Mouse (Mus musculus) MEL-GATA-1-ER (cell line): ENCODE results near the gene Tmem115.
"Not testable (repeated sequence)": the region's sequence is repeated elsewhere in the genome, so short reads cannot be mapped to it uniquely, and the experiment has no call there.

Experiments used
- DNase-seq: peaks from one replicate; pipeline ENCODE4 v3.0.0-alpha.2; 2012; ENCODE audit warnings: low read depth; ENCODE audit errors: extremely low read depth

Tmem115 gene

DNA sequence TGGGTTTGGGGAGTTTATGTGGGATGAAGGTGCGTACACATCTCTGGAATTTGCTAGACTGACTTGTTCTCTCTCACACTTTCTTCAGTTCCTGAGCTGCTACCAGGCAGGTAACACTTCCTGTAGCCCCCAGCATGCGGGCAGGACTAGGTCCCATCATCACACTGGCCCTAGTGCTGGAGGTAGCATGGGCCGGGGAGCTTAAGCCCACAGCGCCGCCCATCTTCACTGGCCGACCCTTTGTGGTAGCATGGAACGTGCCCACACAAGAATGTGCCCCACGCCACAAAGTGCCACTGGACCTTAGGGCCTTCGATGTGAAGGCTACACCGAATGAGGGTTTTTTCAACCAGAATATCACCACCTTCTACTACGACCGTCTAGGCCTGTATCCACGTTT lies 36.3 kb downstream of the Tmem115 start:
- DNase-seq, result no peak

DNA sequence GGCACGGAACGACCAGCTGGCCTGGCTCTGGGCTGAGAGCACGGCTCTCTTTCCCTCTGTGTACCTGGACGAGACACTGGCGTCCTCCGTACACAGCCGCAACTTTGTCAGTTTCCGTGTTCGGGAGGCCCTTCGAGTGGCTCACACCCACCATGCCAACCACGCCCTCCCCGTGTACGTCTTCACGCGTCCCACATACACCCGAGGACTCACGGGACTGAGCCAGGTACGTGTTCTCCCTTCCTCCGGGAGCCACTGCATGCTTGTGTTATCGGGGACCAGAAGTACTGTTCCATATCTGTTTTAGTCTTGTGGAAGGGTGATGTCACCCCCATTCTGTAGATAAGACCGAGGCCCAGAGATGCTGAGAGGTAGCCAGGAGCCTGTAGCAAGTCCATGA lies 37.1 kb downstream of the Tmem115 start:
- DNase-seq, result no peak

DNA sequence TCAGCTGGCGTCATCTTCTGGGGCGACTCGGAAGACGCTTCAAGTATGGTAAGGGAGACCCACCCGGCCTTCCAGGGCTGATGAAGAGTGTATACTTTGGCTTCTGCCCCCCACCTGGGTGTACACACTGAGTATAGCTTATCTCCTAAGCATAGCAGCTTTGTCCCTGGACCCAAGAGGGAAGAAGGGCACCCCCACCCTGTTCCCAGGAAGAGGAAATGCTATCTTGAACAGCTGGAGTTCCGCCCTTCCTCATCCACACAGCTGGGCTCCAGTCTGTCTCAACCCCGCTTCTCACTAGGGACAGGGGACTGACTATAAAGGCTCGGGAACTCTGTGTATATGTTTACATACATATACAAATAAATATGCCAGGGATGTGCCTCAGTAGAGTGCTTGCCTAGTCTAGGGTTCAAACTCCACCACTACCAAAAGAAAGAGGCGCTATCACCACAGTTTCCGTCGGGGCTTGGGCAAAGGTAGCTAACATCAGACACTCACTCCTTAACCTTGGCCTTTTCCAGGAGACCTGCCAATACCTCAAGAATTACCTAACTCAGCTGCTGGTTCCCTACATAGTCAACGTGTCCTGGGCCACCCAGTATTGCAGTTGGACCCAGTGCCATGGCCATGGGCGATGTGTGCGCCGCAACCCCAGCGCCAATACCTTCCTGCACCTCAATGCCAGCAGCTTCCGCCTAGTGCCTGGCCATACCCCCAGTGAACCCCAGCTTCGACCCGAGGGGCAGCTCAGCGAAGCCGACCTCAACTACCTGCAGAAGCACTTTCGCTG lies 38.0 kb downstream of the Tmem115 start:
- DNase-seq, result no peak

DNA sequence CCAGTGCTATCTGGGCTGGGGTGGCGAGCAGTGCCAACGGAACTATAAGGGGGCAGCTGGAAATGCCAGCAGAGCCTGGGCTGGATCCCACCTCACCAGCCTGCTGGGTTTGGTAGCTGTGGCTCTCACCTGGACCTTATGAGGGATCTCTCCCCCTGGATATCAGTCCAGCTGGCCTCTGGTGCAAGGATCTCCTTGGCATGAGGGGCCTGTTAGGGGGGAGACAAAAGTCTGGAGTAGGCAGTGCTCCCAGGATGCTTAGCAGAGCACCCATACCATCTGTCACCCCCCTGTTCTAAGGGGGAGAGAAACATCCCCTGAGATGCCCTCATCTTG lies 38.5 kb downstream of the Tmem115 start:
- DNase-seq, result no peak

DNA sequence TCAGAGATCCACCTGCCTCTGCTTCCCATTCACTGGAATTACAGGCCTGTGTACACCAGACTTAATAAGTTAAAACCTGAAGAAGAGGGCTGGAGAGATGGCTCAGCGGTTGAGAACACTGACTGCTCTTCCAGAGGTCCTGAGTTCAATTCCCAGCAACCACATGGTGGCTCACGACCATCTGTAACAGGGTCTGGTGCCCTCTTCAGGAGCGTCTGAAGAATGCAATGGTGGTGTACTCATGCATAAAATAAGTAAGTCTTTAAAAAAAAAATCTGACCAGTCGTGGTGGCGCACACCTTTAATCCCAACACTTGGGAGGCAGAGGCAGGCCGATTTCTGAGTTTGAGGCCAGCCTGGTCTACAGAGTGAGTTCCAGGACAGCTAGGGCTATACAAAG lies 40.0 kb downstream of the Tmem115 start:
- DNase-seq, result not testable (repeated sequence)

DNA sequence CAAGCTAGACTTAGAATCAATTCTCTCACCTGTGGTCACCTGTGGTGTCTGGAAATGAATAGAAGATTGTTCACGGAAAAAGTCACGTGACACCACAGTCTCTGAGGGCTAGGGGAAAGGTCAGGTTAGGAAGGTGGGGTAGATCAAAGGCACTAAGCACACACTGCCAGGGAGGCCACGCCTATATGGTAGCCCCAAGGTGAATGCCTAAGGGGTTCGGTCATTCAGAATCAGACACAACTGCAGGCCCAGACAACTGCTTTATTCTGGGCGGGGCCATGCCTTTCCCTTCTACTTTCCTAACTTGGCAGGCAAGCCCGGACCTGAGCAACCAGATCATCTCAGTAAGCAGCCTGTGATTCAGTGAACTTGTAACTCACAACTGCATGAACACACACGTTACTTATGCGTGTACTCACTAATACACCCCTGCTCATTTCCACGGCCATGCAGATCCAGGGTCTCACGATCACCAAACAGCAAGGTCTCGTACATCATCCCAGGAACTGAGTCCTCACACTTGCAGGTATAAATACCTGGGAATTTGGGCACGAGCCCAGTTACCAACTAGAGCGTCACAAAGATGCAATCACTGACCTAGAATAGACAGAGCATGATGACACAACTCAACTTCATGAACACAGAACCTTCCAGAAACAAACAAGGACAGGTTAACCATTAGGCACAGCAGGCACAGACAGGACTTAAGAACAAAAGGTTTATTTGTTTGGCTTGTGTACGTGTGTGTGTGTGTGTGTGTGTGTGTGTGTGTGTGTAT lies 42.0 kb downstream of the Tmem115 start:
- DNase-seq, result no peak

DNA sequence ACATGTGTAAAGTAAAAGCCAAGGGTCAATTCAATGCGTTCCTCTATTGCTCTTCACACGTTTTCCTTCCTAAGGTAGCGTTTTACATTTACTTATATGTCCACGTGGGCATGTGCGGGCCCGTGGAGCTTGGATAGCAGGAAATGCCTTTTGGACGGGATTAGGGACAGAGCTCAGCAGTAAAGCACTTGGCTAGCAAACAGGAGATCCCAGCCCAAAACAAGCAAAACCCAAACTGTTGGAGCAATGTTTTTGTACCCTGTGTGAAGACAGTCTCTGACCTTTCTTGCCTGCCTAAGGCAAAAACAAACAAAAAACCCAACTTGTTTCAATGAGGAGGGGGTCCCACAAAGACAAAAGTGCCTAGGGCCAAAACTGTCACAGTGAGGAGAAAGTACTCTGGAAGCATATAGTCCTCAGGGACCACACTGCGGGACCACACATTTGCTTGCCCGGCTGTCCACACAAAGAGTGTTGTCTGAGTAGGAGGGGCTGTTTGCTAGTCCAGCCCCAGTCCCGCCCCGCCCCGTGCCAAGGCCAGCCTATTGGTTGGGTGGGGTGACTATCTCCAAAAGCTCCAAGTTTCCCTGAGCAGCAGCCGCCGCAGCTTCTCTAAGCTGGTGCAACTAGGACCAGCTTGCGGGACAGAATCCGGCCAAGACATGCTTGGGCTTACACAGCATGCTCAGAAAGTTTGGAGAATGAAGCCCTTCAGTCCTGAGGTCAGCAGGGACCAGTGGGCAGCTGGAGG lies 42.8 kb downstream of the Tmem115 start, which contains the start of gene Hyal1:
Gene Hyal1 (plus strand): TSS at position 571 of the 751 bp plus-strand sequence.
- DNase-seq, result no peak

DNA sequence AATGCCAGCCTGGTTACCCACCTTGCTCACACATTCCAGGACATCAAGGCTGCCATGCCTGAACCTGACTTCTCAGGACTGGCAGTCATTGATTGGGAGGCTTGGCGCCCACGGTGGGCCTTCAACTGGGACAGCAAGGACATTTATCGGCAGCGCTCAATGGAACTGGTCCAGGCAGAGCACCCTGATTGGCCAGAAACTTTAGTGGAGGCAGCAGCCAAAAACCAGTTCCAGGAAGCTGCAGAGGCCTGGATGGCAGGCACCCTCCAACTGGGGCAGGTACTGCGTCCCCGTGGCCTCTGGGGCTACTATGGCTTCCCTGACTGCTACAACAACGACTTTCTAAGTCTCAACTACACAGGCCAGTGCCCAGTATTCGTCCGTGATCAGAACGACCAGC lies 44.1 kb downstream of the Tmem115 start:
- DNase-seq, result no peak

DNA sequence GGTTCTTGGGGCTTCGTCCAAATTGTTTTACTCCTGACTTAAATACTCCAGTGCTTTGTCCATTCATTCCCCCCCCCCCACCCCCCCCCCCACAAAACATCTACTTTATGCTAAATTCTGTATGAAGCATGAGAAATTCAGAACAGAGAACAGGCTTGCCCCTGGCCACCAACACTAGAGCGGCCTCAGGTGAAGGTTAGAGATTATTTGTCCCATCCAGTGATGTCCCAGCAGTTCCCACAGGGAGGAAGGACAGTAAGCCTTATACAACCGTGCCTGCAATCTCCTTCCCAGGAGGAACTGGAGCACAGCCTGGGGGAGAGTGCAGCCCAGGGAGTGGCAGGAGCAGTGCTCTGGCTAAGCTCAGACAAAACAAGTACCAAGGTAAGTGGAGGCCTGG lies 44.8 kb downstream of the Tmem115 start, which contains the start of gene Naa80:
Gene Naa80 (plus strand): TSS at position 301 of the 400 bp plus-strand sequence.
- DNase-seq, result no peak

DNA sequence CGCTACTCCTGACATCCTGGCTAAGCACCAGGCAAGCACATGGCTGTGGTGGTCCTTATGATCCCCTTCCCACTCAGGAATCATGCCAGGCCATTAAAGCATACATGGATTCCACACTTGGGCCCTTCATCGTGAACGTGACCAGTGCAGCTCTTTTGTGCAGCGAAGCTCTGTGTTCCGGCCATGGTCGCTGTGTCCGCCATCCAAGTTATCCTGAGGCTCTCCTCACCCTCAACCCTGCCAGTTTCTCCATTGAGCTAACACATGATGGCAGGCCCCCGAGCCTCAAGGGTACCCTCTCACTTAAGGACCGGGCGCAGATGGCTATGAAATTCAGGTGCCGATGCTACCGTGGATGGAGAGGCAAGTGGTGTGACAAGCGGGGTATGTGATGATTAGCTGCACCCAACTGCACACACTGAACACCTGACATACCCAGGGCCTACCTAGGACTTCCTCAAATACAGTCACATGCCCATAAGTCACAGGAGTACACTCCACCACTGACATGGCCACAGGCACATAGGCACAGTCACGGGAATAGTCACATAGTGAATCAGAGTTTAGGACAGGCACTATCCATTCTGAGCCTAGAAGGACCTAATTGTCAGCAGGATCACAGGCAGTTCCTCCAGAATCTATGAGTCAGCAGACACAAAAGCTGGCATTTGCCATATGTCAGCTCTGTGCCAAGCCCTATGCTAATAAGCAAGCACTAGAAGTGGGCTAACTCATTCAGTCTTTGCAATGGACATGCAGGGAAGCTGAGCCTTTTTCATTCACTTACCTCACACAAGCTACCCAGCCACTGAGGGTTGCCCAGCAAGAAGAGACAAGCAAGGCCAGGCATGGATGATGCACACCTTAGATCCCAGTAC lies 45.5 kb downstream of the Tmem115 start:
- DNase-seq, result no peak

DNA sequence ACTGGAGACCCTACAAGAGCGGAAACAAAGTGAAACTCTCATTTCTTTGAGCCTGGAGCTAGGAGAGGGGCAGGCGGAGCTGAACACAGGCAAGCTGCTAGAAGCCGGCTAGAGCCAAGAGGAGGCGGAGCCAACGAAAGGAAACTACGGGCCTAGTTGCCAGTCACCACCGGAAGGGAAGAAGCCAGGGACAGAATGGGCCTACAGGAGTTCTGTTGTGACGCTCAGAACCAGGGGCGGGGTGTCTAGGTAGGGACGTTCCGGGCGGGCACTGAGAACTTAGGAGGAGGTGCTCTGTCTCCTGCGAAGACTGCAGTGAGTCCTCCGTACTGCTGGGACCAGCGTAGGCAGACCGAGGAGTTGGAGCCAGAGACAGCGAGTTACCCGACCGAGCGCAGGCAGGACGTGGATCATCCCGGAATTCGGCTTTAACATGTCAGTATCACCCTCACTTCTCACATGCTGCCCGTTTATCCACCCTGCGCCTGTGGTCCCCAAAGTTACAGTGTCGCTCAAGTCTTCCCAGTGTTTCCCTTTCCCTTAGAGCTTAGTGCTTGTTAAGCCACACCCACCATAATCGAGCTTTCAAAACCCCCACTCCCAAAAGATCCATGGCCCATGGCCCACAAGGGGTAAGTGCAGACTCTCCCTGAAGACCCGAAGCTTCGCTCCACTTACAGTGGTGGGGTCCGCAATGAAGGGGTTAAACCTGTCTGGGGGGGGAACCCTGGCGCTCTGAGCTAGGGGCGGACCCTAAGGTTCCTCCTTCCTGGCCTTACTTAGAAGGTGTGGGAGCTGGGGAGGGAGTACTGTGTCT lies 47.0 kb downstream of the Tmem115 start, which contains the start of gene Hyal3:
Gene Hyal3 (plus strand): TSS at position 318 of the 817 bp plus-strand sequence.
- peak; percentile 93 for DNase-seq

DNA sequence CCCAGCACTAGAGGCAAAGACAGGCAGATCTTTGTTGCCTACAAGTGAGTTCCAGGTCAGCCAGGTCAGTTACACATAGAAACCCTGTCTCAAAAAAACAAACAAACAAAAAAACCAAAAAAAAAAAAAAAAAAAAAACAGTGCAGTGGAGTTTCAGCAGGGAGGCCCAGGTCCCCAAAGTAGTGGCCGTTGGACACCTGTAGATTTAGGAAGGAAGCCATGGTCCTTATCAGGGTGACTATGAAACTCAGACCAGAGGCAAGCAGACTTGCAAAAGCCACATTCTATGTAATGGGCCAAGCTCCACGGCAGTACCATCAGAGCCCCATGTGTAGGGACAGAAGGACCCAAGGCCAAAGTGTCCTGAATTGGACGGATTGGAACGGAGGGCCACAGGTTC lies 47.8 kb downstream of the Tmem115 start:
- DNase-seq, result no peak

DNA sequence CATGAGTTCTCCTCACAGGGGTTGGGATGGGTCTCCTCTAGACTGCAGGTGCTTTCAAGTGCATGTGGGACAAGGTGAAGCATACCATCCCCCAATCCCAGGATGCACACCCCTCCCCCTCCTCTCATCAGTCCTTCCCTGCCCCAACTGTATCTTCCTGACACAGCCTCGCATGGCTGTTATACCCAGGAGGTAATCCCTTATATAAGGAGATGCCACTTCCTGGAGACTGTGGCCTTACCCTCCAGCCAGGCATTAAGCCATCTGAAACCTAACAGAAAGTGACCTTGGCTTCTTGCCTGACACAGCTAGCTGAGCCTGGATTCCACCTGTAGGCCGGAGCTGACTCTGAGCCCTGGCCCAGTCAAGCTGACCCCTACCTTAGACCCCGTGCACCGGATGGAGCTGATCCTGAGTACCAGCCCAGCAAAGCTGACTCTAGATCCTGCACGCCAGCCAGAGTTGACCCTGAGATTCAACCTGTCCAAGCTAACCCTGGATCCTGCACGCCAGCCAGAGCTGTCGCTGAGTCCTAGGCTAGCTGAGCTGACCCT lies 48.8 kb downstream of the Tmem115 start:
- DNase-seq, result no peak

DNA sequence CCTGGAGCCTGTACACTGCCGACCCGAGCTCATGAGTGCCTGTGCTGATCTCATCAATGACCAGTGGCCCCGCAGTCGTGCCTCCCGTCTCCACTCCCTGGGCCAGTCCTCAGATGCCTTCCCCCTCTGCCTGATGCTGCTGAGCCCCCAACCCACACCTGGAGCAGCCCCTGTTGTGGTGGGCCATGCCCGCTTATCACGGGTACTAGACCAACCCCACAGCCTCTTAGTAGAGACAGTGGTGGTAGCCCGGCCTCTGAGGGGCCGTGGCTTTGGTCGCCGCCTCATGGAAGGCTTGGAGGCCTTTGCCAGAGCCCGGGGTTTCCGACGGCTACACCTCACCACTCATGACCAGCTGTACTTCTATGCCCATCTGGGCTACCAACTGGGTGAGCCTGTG lies 49.4 kb downstream of the Tmem115 start:
- no peak for DNase-seq

DNA sequence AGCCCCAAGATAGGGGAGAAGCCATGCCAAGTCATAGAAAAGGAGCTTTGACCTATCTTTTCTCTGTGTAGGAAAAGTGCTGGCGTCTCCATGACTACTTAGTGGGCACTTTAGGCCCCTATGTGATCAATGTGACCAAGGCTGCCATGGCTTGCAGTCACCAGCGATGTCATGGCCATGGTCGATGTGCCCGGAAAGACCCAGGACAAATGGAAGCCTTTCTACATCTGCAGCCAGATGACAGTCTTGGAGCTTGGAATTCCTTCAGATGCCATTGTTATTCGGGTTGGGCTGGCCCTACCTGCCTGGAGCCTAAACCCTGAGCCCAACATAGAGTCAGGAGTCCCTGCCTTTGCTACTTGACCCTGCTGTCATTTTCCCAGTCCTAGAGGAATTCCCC lies 52.8 kb downstream of the Tmem115 start:
- DNase-seq, result no peak

DNA sequence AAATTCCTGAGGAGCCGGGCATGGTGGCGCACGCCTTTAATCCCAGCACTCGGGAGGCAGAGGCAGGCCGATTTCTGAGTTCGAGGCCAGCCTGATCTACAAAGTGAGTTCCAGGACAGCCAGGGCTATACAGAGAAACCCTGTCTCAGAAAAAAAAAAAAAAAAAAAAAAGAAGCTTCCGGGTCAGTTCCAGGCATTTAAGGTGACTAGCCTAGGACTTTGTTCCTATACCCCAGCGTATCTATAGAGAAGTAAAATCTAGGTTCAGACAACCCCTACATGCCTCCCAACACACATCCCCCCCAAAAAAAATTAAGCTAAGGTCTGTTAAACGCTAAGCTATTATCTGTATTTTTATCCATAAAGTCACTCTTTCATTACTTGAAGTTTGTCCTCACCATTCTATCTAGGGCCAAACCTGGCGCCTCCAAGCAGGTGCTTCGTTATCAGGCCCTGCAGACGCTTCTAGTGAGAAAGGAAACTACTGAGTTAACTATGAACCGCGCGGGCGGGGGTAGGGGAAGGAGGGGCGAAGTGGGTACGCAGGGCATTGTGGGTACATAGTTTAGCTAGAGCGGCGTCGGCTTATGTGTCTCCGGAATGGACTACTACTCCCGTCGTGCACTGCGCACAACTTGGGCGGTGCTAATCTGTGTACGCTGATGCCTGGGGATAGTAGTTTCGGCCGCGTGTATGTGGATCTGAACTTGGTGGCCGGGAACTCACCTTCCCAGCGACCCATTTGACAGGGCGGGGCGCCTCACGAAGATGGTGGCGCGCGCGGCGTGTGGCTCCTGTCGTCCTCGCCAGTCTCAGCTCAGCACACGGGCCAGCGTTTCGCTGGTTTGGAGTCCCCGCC lies 53.5 kb downstream of the Tmem115 start, which contains the start of gene Ifrd2:
Gene Ifrd2 (plus strand): TSS at position 669 of the 859 bp plus-strand sequence.
- DNase-seq, result peak; percentile 99

DNA sequence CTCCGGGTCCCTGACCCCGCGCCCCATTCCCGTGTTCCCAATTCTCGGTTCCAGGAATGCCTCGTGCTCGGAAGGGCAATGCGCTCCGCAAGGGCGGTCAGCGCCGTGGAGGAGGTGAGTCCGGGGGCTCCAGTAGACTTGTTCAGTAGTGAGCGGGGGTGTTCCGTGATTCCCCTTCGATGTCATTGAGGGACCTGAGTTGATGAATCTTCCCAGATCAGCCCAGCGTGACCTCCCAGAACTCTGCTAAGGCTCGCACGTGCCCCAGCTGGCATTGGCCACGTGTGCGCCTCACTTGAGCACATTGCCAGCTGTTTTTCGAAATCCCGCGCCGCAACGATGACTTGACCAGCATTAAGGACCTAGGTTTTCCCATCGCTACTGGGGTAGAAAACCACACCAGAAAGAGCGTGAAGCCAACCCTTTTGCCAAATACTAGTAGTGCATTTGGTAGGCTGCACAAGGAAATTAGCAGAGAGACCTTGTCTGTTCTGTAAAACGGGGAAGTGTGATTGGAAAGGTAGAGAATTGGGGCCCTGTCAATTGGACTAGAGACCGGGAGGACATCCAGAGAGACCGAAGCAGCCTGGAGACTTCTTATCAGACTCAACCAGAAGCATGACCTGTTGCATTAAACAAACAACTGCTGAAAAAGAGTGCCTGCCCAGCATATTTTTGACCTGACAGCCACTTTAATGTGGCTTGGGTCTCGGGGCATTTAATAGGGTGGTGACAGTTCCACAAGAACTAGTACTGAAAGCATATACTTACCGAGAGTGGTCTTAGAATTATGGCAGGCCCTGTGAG lies 54.3 kb downstream of the Tmem115 start:
- DNase-seq, result peak; percentile 87
